Mouse (Mus musculus) R1 (cell line): ENCODE measurements around the gene E4f1.

Source experiments
- DNase-seq: peaks from one replicate; pipeline ENCODE4 v3.0.0-alpha.2; 2018; ENCODE audit warnings: low read depth, low spot score

E4f1 gene

GRCm38 (mm10) chr17:24483495-24483894, 13.4 kb upstream of the E4f1 start:
- no peak for DNase-seq

GRCm38 (mm10) chr17:24481027-24481815, 11.1 kb upstream of the E4f1 start:
- DNase-seq: peak; percentile 46

GRCm38 (mm10) chr17:24480201-24480826, 10.2 kb upstream of the E4f1 start:
- DNase-seq: peak; percentile 70

GRCm38 (mm10) chr17:24479431-24479830, 9.3 kb upstream of the E4f1 start:
- no peak for DNase-seq

GRCm38 (mm10) chr17:24478663-24479380, 8.7 kb upstream of the E4f1 start, which contains the start of gene Mlst8:
Mlst8 (minus strand) TSS chr17:24479078.
- peak; percentile 98 for DNase-seq

GRCm38 (mm10) chr17:24477985-24478600, 8.0 kb upstream of the E4f1 start:
- no peak for DNase-seq

GRCm38 (mm10) chr17:24477053-24477984, 7.2 kb upstream of the E4f1 start:
- no peak for DNase-seq

- no peak for DNase-seq
These were observed 6.1 kb upstream of the E4f1 start for GRCm38 (mm10) chr17:24476022-24476776.

GRCm38 (mm10) chr17:24475586-24475985, 5.5 kb upstream of the E4f1 start:
- no peak for DNase-seq

GRCm38 (mm10) chr17:24474557-24474956, 4.4 kb upstream of the E4f1 start:
- DNase-seq: no peak

- DNase-seq: no peak
These were observed 3.6 kb upstream of the E4f1 start, which contains the start of gene Bricd5 for GRCm38 (mm10) chr17:24473612-24474275. Bricd5 (plus strand) TSS chr17:24473884.

GRCm38 (mm10) chr17:24472512-24472911, 2.4 kb upstream of the E4f1 start:
- DNase-seq: no peak

GRCm38 (mm10) chr17:24470701-24471527, 801 bp upstream of the E4f1 start:
- DNase-seq: peak; percentile 36

GRCm38 (mm10) chr17:24469336-24469909, 690 bp downstream of the E4f1 start:
- no peak for DNase-seq

- DNase-seq: peak; percentile 62
These were observed 1.4 kb downstream of the E4f1 start for GRCm38 (mm10) chr17:24468636-24469246.

GRCm38 (mm10) chr17:24463374-24464133, 6.6 kb downstream of the E4f1 start:
- DNase-seq: peak; percentile 83

GRCm38 (mm10) chr17:24462932-24463331, 7.2 kb downstream of the E4f1 start:
- no peak for DNase-seq
